Mouse (Mus musculus) retina, embryonic 14.5 days (tissue): Measurements from ENCODE around the gene Gm17334.

Experiments
- DNase-seq: peaks from one replicate; pipeline ENCODE4 v3.0.0-alpha.2; 2015; ENCODE audit warnings: low spot score

Gene Gm17334

GRCm38 (mm10) chr11:53770125-53770791 is 2.7 kb downstream of the Gm17334 start:
- peak; percentile 76 for DNase-seq

- DNase-seq, result peak; percentile 88
These were observed 3.2 kb downstream of the Gm17334 start, which contains the start of gene Irf1 for GRCm38 (mm10) chr11:53769760-53770124. Irf1 (plus strand) TSS chr11:53770014.

- DNase-seq, result no peak
These were observed 3.8 kb downstream of the Gm17334 start for GRCm38 (mm10) chr11:53769185-53769576.

- no peak for DNase-seq
These were observed 4.4 kb downstream of the Gm17334 start for GRCm38 (mm10) chr11:53768422-53769184.

- DNase-seq, result no peak
These were observed 8.4 kb downstream of the Gm17334 start for GRCm38 (mm10) chr11:53764581-53764980.

- peak; percentile 79 for DNase-seq
These were observed 9.4 kb downstream of the Gm17334 start for GRCm38 (mm10) chr11:53763496-53764140.

GRCm38 (mm10) chr11:53762827-53763495 is 10.0 kb downstream of the Gm17334 start:
- DNase-seq, result peak; percentile 16

GRCm38 (mm10) chr11:53762426-53762825 is 10.6 kb downstream of the Gm17334 start:
- no peak for DNase-seq

GRCm38 (mm10) chr11:53761822-53762221 is 11.2 kb downstream of the Gm17334 start:
- DNase-seq, result no peak

- DNase-seq, result no peak
These were observed 11.7 kb downstream of the Gm17334 start for GRCm38 (mm10) chr11:53761284-53761683.

GRCm38 (mm10) chr11:53759545-53760406 is 13.2 kb downstream of the Gm17334 start:
- peak; percentile 50 for DNase-seq

GRCm38 (mm10) chr11:53758791-53759351 is 14.1 kb downstream of the Gm17334 start:
- peak; percentile 21 for DNase-seq

- peak; percentile 24 for DNase-seq
These were observed 15.0 kb downstream of the Gm17334 start for GRCm38 (mm10) chr11:53758033-53758432.

GRCm38 (mm10) chr11:53757612-53758011 is 15.4 kb downstream of the Gm17334 start:
- DNase-seq, result no peak

GRCm38 (mm10) chr11:53755011-53755595 is 17.9 kb downstream of the Gm17334 start:
- DNase-seq, result no peak

- DNase-seq, result no peak
These were observed 23.2 kb downstream of the Gm17334 start for GRCm38 (mm10) chr11:53749716-53750352.

GRCm38 (mm10) chr11:53749306-53749705 is 23.7 kb downstream of the Gm17334 start:
- no peak for DNase-seq

GRCm38 (mm10) chr11:53748614-53749013 is 24.4 kb downstream of the Gm17334 start:
- no peak for DNase-seq

GRCm38 (mm10) chr11:53747985-53748384 is 25.0 kb downstream of the Gm17334 start:
- no peak for DNase-seq

GRCm38 (mm10) chr11:53745260-53745659 is 27.7 kb downstream of the Gm17334 start:
- DNase-seq, result no peak
